Mouse (Mus musculus) thymus, adult 2 months (tissue): ENCODE measurements around the gene Rhag.

Experiments used
- CTCF ChIP-seq: fragments of 200-500 bp; IDR thresholded peaks from 2 replicates; pipeline ENCODE4 v1.5.1; 2012; ENCODE audit warnings: mild to moderate bottlenecking, control low read depth, low read length, moderate library complexity, borderline replicate concordance; ENCODE audit not compliant: control insufficient read depth, poor library complexity, insufficient read depth; ENCODE audit errors: extremely low read depth
- POLR2A ChIP-seq: fragments of 200-500 bp; IDR thresholded peaks from 2 replicates; pipeline ENCODE4 v1.6.1; 2012; ENCODE audit warnings: mild to moderate bottlenecking, low read length, control low read depth, moderate library complexity; ENCODE audit not compliant: control insufficient read depth, poor library complexity, insufficient read depth; ENCODE audit errors: extremely low read depth

DNA sequence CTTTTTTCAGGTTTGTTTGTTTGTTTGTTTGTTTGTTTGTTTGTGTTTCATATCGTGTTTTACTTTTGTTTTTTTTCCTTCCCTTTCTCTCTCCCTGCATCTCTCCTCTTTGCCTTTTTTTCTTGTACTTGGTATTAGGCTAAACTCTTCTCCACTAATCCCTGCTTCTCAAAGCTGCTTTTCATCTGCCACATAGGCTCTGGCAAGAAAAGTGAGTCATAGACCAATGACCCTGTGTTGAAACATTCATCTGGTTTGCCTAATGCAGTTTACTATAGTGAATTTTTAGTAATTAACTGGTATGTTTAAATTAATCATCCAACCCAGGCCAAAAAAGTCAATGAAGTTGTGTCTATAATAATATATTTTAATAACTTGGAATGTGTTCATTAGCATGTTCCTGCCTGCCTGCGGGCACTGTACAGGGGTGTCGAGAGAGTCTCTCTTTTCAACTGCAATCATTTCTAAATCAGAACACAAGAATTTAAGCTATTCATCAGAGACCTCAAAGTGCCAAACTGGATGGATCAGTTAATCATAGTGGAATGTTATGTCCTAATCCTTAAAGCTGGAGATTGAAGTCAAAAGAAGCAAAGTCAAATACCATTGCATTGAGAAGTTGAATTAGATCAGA is 8.1 kb upstream of the Rhag start:
- TF ChIP-seq CTCF, result no peak
- no peak for TF ChIP-seq POLR2A
